8 mouse cellular contexts compared by ENCODE assay signal in the genomic region with DNA sequence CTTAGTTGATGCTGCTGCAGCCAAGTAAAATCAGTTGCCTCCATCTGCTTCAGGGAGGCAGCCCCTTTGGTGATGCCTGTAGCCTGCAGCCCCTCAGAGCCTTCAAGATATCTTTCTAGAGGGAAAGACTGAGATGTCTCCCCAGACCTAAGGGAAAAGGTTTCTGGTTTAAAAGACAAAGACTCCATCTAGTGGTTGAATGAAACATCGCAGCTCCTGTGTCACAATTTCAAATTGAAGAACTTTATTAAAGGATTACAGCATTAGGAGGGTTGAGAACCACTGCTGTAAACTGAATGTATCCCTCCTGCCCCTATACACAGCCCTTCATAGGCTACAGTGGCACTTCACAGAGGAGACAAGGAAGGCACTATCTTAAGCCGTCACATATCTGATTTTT.
DNase-seq lines count a peak whose midpoint lies in the region; ATAC-seq and TF ChIP-seq lines count a peak whose summit lies in the region.

No protein-coding gene starts in this region.

- no peaks in the 10 kb centered on the region for H3K9me3 ChIP-seq in intestine, postnatal 0 days (ENCODE audit: control insufficient read depth)
- H3K9me3 ChIP-seq in intestine, embryonic 16.5 days (ENCODE audit: control insufficient read depth, low read length) = no peaks in the 10 kb centered on the region

- WGBS in intestine, postnatal 0 days = 43% methylated on average over 2 of the region's 2 CpGs
- 49% methylated on average over 2 of the region's 2 CpGs for WGBS in intestine, embryonic 16.5 days

- H3K4me3 ChIP-seq in intestine, postnatal 0 days (ENCODE audit: low read depth, low read length) = no peak overlapping the region
- no peak overlapping the region for H3K4me3 ChIP-seq in intestine, embryonic 16.5 days (ENCODE audit: low read length)

- no peak overlapping the region for H3K9ac ChIP-seq in intestine, postnatal 0 days (ENCODE audit: low read depth, low read length)
- H3K9ac ChIP-seq in intestine, embryonic 16.5 days (ENCODE audit: low read depth, low read length) = no peak overlapping the region

- no peak overlapping the region for H3K27ac ChIP-seq in intestine, postnatal 0 days (ENCODE audit: low read depth, low read length)
- no peak overlapping the region for H3K27ac ChIP-seq in intestine, embryonic 16.5 days (ENCODE audit: low read length)

- no peaks in the 10 kb centered on the region for H3K27me3 ChIP-seq in intestine, postnatal 0 days (replicated peaks; ENCODE audit: control insufficient read depth, insufficient read depth, low read length)
- no peaks in the 10 kb centered on the region for H3K27me3 ChIP-seq in intestine, embryonic 16.5 days (replicated peaks; ENCODE audit: control insufficient read depth, insufficient read depth, low read length)

- ATAC-seq in intestine, postnatal 0 days = no peak
- no peak; the same call in 1 of the 2 replicates for ATAC-seq in intestine, embryonic 16.5 days
- peak; percentile 46 for ATAC-seq in granulocyte monocyte progenitor cell, adult 5-6 weeks (replicated peaks; ENCODE audit: poor library complexity, severe bottlenecking)

- H3K36me3 ChIP-seq in intestine, postnatal 0 days (ENCODE audit: control insufficient read depth, insufficient read depth) = no peaks in the 10 kb centered on the region
- no peaks in the 10 kb centered on the region for H3K36me3 ChIP-seq in intestine, embryonic 16.5 days (ENCODE audit: control insufficient read depth, insufficient read depth, low read length)

- peak; percentile 27 for DNase-seq in adrenal gland, postnatal 14 days
- DNase-seq in adrenal gland, adult 2 months = no peak
- peak; percentile 17 for DNase-seq in A20 (ENCODE audit: low read depth, low spot score)
- no peak for DNase-seq in urinary bladder, adult 18-20 months (ENCODE audit: low spot score in 2 of 2)
- no peak for DNase-seq in testis, postnatal 10 days (ENCODE audit: low spot score)

- H3K4me2 ChIP-seq in intestine, postnatal 0 days (replicated peaks; ENCODE audit: low read depth) = no peak overlapping the region
- H3K4me2 ChIP-seq in intestine, embryonic 16.5 days (ENCODE audit: low read depth, low read length) = no peak overlapping the region

- H3K4me1 ChIP-seq in intestine, postnatal 0 days (replicated peaks; ENCODE audit: control insufficient read depth, insufficient read depth, low read length) = no peaks in the 10 kb centered on the region
- H3K4me1 ChIP-seq in intestine, embryonic 16.5 days (ENCODE audit: control insufficient read depth, insufficient read depth, low read length) = no peaks in the 10 kb centered on the region

- peak; percentile 69 for TF ChIP-seq CTCF in intestine, postnatal 0 days (IDR thresholded peaks at IDR 0.05; ENCODE audit: low read depth)

Comparison
In these comparisons a context has a peak if more than half of its experiments do, and no peak if none do; other contexts are left out.
1. DNase-seq: peak in adrenal gland, postnatal 14 days (single experiment) and A20 (single experiment); none in adrenal gland, adult 2 months (single experiment), urinary bladder, adult 18-20 months (0 of 2) and testis, postnatal 10 days (single experiment).